Mouse (Mus musculus) hindbrain, embryonic 16.5 days (tissue): ENCODE measurements around the gene Vmn2r54. TPM values are rescaled to one million over a fixed set of nuclear protein-coding genes. Genes with fewer than 3 reads are reported as not detected.
"Not testable (repeated sequence)": the region's sequence is repeated elsewhere in the genome, so short reads cannot be mapped to it uniquely, and the experiment has no call there.

Experiments
- ATAC-seq: fragments of 200-750 bp; cut with Nextera tagmentation; 2 replicates; pipeline ENCODE4 v1.8.0; 2017; ENCODE audit warnings: moderate TSS enrichment, moderate library complexity
- H3K27ac ChIP-seq: fragments of 300-500 bp; sonication (generic); 2 replicates; pipeline ENCODE4 v1.5.1; 2014; ENCODE audit warnings: low read depth, mild to moderate bottlenecking, control low read depth, low read length, moderate library complexity
- H3K27me3 ChIP-seq: fragments of 300-500 bp; sonication (generic); replicated peaks from 2 replicates; pipeline ENCODE4 v1.6.1; 2014; ENCODE audit warnings: low read length; ENCODE audit not compliant: control insufficient read depth, insufficient read depth
- H3K36me3 ChIP-seq: fragments of 300-500 bp; sonication (generic); 2 replicates; pipeline ENCODE4 v1.6.1; 2014; ENCODE audit warnings: mild to moderate bottlenecking, low read length, moderate library complexity, mixed read lengths; ENCODE audit not compliant: control insufficient read depth, insufficient read depth
- H3K4me1 ChIP-seq: fragments of 300-500 bp; sonication (generic); 2 replicates; pipeline ENCODE4 v1.6.1; 2014; ENCODE audit warnings: low read depth, low read length; ENCODE audit not compliant: control insufficient read depth, insufficient read depth
- H3K4me2 ChIP-seq: fragments of 300-500 bp; sonication (generic); 2 replicates; pipeline ENCODE4 v1.6.1; 2014; ENCODE audit warnings: mild to moderate bottlenecking, low read length, control low read depth, moderate library complexity
- H3K4me3 ChIP-seq: fragments of 300-500 bp; sonication (generic); 2 replicates; pipeline ENCODE4 v1.5.1; 2014; ENCODE audit warnings: mild to moderate bottlenecking, low read length, control low read depth, moderate library complexity
- H3K9ac ChIP-seq: fragments of 300-500 bp; sonication (generic); 2 replicates; pipeline ENCODE4 v1.6.1; 2014; ENCODE audit warnings: low read depth, mild to moderate bottlenecking, control low read depth, low read length, moderate library complexity
- H3K9me3 ChIP-seq: fragments of 300-500 bp; sonication (generic); 2 replicates; pipeline ENCODE4 v1.6.1; 2014; ENCODE audit warnings: mild to moderate bottlenecking, low read length, moderate library complexity; ENCODE audit not compliant: control insufficient read depth
- WGBS: fragments of 180-500 bp; shearing (Covaris S2); extraction: QIAGEN DNeasy Blood & Tissue Kit; methylation state at CpG from one replicate; pipeline ENCODE4 v1.1.7; 2014; 5-methylcytosine and 5-hydroxymethylcytosine counted together
- polyA plus RNA-seq: library from polyadenylated mRNA; unstranded; fragments of >200 nt; fragmentation: Nextera tagmentation; extraction: Ambion mirVana; gene quantifications from 2 replicates; pipeline ENCODE4 v1.2.1, GENCODE M21; 2015

Vmn2r54 gene
- polyA plus RNA-seq = not detected in 2 replicates

DNA sequence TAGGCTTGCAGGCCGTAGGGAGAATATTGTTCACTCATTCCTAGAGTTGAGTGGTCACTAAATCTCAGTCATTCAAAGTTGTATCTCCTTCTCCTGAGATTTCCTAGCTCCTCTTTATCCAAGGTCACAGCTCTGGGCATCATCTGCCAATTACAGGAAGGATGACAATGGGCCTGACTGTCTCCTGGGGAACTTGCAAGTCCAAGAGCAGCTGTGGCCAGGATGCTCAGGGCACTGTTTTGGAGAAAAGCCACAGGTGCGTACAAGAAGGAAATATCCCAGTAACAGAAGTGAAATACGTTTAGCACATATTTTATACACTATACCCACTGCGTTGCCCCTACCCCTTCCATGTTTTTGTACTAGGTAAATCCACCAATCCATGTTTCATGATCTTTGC is at the start of gene Vmn2r54:
Gene Vmn2r54, minus strand, starts transcription at position 101 of the 400 bp plus-strand sequence.
- 85% methylated on average over 3 of the region's 4 CpGs for WGBS

DNA sequence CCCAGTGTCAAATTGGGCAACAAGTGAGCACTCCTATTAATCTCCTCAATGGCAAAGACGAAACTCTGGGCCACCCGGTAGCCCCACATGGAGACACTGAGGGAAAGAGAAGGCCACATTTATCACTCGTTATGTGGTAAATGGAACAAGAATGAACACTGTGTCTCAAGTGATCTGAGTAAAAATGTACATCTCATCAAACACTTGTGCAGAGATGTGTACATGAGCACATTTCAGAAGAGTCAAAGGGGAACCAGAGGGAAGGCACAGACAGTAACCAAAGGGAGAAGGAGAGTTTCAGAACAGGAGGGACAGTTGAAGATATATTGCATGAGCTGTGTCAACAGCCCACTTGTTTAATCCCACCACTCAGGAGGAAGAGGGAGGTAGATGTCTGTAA is 44.8 kb upstream of the Vmn2r54 start, which contains the start of gene Vmn2r55:
Gene Vmn2r55, minus strand, starts transcription at position 101 of the 400 bp plus-strand sequence.
- not testable (repeated sequence) for H3K4me3 ChIP-seq, ATAC-seq, H3K4me1 ChIP-seq, H3K9me3 ChIP-seq, H3K27ac ChIP-seq, H3K36me3 ChIP-seq, H3K4me2 ChIP-seq, H3K27me3 ChIP-seq, H3K9ac ChIP-seq
- 83% methylated on average over 3 of the region's 3 CpGs for WGBS

More for the DNA sequence above, at the start of gene Vmn2r54:
- H3K4me2 ChIP-seq, H3K4me1 ChIP-seq, H3K9ac ChIP-seq, ATAC-seq, H3K9me3 ChIP-seq, H3K27ac ChIP-seq, H3K4me3 ChIP-seq, H3K36me3 ChIP-seq, H3K27me3 ChIP-seq: not testable (repeated sequence)

DNA sequence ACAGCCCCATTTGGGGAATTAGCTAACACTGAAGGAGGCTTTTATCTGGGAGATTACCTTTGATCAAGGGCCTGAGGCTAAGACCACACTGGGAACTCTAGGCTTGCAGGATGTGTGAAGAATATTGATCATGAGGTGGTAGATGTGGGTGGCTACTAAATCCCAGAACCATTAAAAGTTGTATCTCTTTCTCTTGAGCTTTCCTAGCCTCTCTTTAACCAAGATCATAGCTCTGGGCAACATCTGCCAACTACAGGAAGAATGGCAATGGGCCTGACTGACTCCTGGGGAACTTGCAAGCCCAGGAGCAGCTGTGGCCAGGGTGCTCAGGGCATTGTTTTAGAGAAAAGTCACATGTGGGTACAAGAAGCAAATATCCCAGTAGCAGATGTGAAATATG is 31.4 kb downstream of the Vmn2r54 start, which contains the start of gene Vmn2r53:
Gene Vmn2r53, minus strand, starts transcription at position 101 of the 400 bp plus-strand sequence.
- H3K36me3 ChIP-seq = no peaks in the 10 kb centered on the region
- no peaks in the 10 kb centered on the region for H3K27me3 ChIP-seq
- H3K4me1 ChIP-seq = no peaks in the 10 kb centered on the region
- no peak within 1 kb of the TSS for H3K27ac ChIP-seq
- ATAC-seq = no peak
- H3K4me3 ChIP-seq = no peak within 1 kb of the TSS
- no peak within 1 kb of the TSS for H3K4me2 ChIP-seq
- peaks cover 8% of the 10 kb centered on the region; the same call in 1 of the 2 replicates for H3K9me3 ChIP-seq
- no peak within 1 kb of the TSS for H3K9ac ChIP-seq

Other genes with a start within 250 kb of the Vmn2r54 start
- 10.0 and 10.8 TPM in 2 replicates for gene Zfp551, start 217.6 kb downstream of the Vmn2r54 start, polyA plus RNA-seq
- gene Zfp606, start 162.0 kb downstream of the Vmn2r54 start, polyA plus RNA-seq = 31.1 and 36.4 TPM in 2 replicates
- not detected in 2 replicates for gene 2900092C05Rik, start 127.8 kb downstream of the Vmn2r54 start, polyA plus RNA-seq
- gene Vmn2r53, start 31.5 kb downstream of the Vmn2r54 start, polyA plus RNA-seq = 0.01 TPM in 2 replicates
- not detected in 2 replicates for gene Vmn2r55, start 44.7 kb upstream of the Vmn2r54 start, polyA plus RNA-seq
- 0.03 TPM in 1 of 2 replicates, not detected in the other for gene Vmn2r56, start 94.7 kb upstream of the Vmn2r54 start, polyA plus RNA-seq
- 35.3 and 36.2 TPM in 2 replicates for gene Zscan18, start 163.3 kb upstream of the Vmn2r54 start, polyA plus RNA-seq
- 23.8 and 31.0 TPM in 2 replicates for gene Zfp329, start 178.5 kb upstream of the Vmn2r54 start, polyA plus RNA-seq
- 24.7 and 30.6 TPM in 2 replicates for gene Zfp110, start 194.4 kb upstream of the Vmn2r54 start, polyA plus RNA-seq
- gene Zfp128, start 240.9 kb upstream of the Vmn2r54 start, polyA plus RNA-seq = 6.8 and 7.1 TPM in 2 replicates